Mouse (Mus musculus): ENCODE results near the gene Papola.

GRCm38 (mm10) chr12:105849102-105849501, 64.6 kb downstream of the Papola start:
- TF ChIP-seq POLR2A (IDR thresholded peaks at IDR 0.05; ENCODE audit: low read depth, low read length), result no peak
- TF ChIP-seq CTCF (IDR thresholded peaks at IDR 0.05; ENCODE audit: extremely low read depth, insufficient read depth, insufficient read length, insufficient replicate concordance), result no peak
